Mouse (Mus musculus) stomach, embryonic 15.5 days (tissue): ENCODE measurements around the gene Cldn13. TPM values are rescaled to one million over a fixed set of nuclear protein-coding genes. Genes with fewer than 3 reads are reported as not detected.

Experiments used
- ATAC-seq: fragments of 200-750 bp; cut with Nextera tagmentation; 2 replicates; pipeline ENCODE4 v1.8.0; 2017; ENCODE audit warnings: low read depth, moderate number of reproducible peaks, moderate TSS enrichment; ENCODE audit not compliant: insufficient read depth, low FRiP score
- H3K27ac ChIP-seq: fragments of 300-500 bp; sonication (generic); 2 replicates; pipeline ENCODE4 v1.5.1; 2015; ENCODE audit warnings: mild to moderate bottlenecking, inconsistent platforms
- H3K27me3 ChIP-seq: fragments of 300-500 bp; sonication (generic); replicated peaks from 2 replicates; pipeline ENCODE4 v1.6.1; 2015; ENCODE audit warnings: inconsistent platforms
- H3K36me3 ChIP-seq: fragments of 300-500 bp; sonication (generic); 2 replicates; pipeline ENCODE4 v1.6.1; 2015; ENCODE audit warnings: inconsistent platforms
- H3K4me1 ChIP-seq: fragments of 300-500 bp; sonication (generic); 2 replicates; pipeline ENCODE4 v1.6.1; 2015; ENCODE audit warnings: inconsistent platforms
- H3K4me2 ChIP-seq: fragments of 300-500 bp; sonication (generic); 2 replicates; pipeline ENCODE4 v1.6.1; 2015; ENCODE audit warnings: mild to moderate bottlenecking, inconsistent platforms
- H3K4me3 ChIP-seq: fragments of 300-500 bp; sonication (generic); replicated peaks from 2 replicates; pipeline ENCODE4 v1.5.1; 2015; ENCODE audit warnings: inconsistent platforms
- H3K9ac ChIP-seq: fragments of 300-500 bp; sonication (generic); 2 replicates; pipeline ENCODE4 v1.6.1; 2015; ENCODE audit warnings: inconsistent platforms
- H3K9me3 ChIP-seq: fragments of 300-500 bp; sonication (generic); 2 replicates; pipeline ENCODE4 v1.6.1; 2016; ENCODE audit warnings: inconsistent platforms
- WGBS: fragments of 180-500 bp; shearing (Covaris S2); methylation state at CpG from one replicate; pipeline ENCODE4 v1.1.7; 2015; 5-methylcytosine and 5-hydroxymethylcytosine counted together
- polyA plus RNA-seq: library from polyadenylated mRNA; unstranded; fragments of >200 nt; fragmentation: Nextera tagmentation; extraction: Ambion mirVana; gene quantifications from 2 replicates; pipeline ENCODE4 v1.2.1, GENCODE M21; 2015

The Cldn13 gene
- polyA plus RNA-seq, 1 experiment from 2014 or later, result 22.3 TPM

DNA sequence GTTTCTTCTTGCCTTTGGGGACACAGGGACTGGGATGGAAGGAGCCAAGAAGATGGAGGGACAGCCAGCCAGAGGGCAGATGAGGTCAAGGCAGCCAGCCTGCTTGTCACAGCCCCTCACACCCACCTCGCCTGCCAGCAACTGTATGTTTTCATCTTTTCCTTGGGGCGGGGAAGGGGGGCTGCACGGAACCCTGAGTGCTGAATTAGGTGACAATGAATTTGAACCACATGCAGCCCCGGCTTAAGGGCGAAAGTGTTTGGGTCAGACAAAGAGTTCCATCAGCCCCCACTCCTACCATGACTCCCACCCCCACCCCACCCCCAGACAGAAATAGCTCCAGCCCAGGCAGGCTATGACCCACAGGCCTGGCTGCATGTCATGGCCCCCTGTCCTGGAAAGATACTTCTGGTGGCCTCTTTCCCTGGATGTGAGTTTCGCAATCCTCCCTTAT lies 24.7 kb downstream of the Cldn13 start:
- Histone ChIP-seq H3K27ac (no peak overlapping the region), H3K4me2 (no peak overlapping the region)
- 80% methylated on average over 6 of the region's 6 CpGs for WGBS

DNA sequence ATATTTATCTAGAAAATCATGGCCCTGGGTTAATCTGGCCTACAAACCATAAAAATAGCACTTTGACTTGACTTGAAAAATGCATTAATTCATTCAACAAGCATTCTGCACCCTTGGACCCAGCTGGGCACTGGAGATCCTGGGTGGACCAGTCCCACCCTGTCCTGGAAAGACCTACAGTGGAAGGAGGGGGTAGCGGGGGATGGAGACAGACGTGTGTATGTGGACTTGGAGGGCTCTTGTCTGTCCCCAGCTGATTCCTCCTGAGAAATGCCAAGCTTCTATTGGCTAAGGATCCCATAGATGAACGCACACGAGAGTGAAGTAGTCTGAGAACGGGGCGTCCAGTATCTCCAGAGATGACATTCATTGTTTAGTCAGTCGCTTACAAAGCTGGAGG lies 26.8 kb downstream of the Cldn13 start:
- H3K4me1 ChIP-seq, result no peaks in the 10 kb centered on the region
- H3K4me3 ChIP-seq, result no peak overlapping the region
- 76% methylated on average over 7 of the region's 7 CpGs for WGBS
- no peak for ATAC-seq
- no peak overlapping the region for H3K27ac ChIP-seq
- H3K9ac ChIP-seq, result no peak overlapping the region
- H3K9me3 ChIP-seq, result no peaks in the 10 kb centered on the region
- no peaks in the 10 kb centered on the region for H3K27me3 ChIP-seq
- H3K4me2 ChIP-seq, result no peak overlapping the region
- no peaks in the 10 kb centered on the region for H3K36me3 ChIP-seq

More for the DNA sequence above, 24.7 kb downstream of the Cldn13 start:
- no peak for ATAC-seq
- Histone ChIP-seq H3K4me1 (no peaks in the 10 kb centered on the region; the same call in 1 of the 2 replicates), H3K36me3 (no peaks in the 10 kb centered on the region), H3K9ac (no peak overlapping the region), H3K9me3 (no peaks in the 10 kb centered on the region), H3K4me3 (no peak overlapping the region), H3K27me3 (no peaks in the 10 kb centered on the region)

- Histone ChIP-seq H3K9me3 (no peaks in the 10 kb centered on the region), H3K36me3 (no peaks in the 10 kb centered on the region), H3K9ac (no peak overlapping the region), H3K27me3 (no peaks in the 10 kb centered on the region), H3K4me2 (no peak overlapping the region), H3K27ac (peak overlapping the region; percentile 23; the same call in 1 of the 2 replicates), H3K4me3 (no peak overlapping the region), H3K4me1 (no peaks in the 10 kb centered on the region)
- WGBS, result 51% methylated on average over 18 of the region's 18 CpGs
- ATAC-seq, result no peak; the same call in 1 of the 2 replicates
These were observed 27.6 kb downstream of the Cldn13 start for GRCm38 (mm10) chr5:134887447-134888335.

DNA sequence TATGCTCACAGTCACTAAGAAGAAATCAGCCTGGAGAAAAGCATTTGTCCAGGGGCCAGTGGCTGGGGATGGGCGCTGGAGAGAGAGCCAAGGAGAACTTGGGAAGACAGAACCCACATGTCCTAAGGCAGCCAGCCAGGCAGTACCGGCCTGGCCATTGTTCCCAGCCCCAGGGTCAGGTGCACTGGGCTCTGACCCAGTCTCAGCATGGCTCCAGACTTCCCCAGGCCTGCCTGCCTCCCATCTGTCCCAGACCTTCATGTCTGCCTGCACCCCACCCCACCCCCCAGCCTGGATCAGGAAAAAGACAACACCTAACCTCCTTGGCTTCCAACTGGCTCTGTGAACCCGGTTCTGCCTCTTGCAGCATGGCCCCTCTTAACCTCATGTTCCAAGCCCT lies 32.2 kb downstream of the Cldn13 start:
- Histone ChIP-seq H3K9me3 (no peaks in the 10 kb centered on the region), H3K9ac (no peak overlapping the region), H3K27ac (peak overlapping the region; percentile 26; the same call in 1 of the 2 replicates), H3K4me2 (no peak overlapping the region), H3K4me1 (no peaks in the 10 kb centered on the region), H3K36me3 (no peaks in the 10 kb centered on the region), H3K4me3 (no peak overlapping the region), H3K27me3 (no peaks in the 10 kb centered on the region)
- ATAC-seq, result peak; percentile 47; the same call in 1 of the 2 replicates
- WGBS, result 59% methylated on average over 3 of the region's 3 CpGs

DNA sequence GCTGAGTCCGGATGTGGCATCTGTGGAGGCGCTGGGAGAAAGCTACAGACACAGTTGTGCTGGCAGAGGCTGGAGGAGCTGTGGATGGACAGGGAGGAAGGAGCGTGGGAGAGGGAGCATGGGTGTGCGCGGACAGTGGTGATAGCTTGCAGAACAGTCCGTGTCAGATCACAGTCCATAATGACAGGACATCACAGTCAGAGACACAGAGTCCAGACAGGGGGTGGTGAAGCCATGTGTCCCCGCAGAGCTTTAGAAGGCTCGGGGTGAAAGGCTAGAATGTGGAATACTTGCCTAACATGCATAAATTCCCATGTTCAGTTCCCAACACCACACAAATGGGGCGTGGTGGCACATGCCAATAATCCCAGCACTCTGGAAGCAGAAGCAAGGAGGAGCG lies 38.5 kb downstream of the Cldn13 start:
- H3K36me3 ChIP-seq, result no peaks in the 10 kb centered on the region
- H3K4me3 ChIP-seq, result no peak overlapping the region
- H3K27me3 ChIP-seq, result no peaks in the 10 kb centered on the region
- H3K4me1 ChIP-seq, result peaks cover 8% of the 10 kb centered on the region; the same call in 1 of the 2 replicates
- H3K9me3 ChIP-seq, result no peaks in the 10 kb centered on the region
- WGBS, result 66% methylated on average over 10 of the region's 10 CpGs
- H3K4me2 ChIP-seq, result no peak overlapping the region
- no peak overlapping the region for H3K9ac ChIP-seq
- no peak for ATAC-seq
- H3K27ac ChIP-seq, result no peak overlapping the region

DNA sequence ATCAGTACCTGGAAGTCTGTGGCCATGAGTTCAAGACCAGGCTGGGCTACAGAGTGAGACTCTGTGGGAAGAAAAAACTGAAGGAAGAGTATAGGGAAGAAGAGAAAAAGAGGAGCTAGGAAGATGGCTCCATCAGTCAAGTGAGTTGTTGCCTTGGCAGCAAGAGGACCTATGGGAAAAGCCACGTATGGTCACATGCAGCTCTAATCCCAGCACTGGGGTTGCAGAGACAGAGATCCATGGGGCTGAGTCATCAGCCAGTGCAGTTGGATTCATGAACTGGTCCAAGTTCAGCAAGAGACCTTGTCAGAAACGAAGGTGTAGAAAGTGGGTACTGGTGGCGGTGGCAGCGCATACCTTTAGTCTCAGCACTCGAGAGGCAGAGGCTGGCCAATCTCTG lies 40.1 kb downstream of the Cldn13 start:
- Histone ChIP-seq H3K4me1 (peaks cover 8% of the 10 kb centered on the region; the same call in 1 of the 2 replicates), H3K4me3 (no peak overlapping the region), H3K36me3 (no peaks in the 10 kb centered on the region), H3K4me2 (no peak overlapping the region), H3K27me3 (no peaks in the 10 kb centered on the region), H3K9me3 (no peaks in the 10 kb centered on the region), H3K9ac (no peak overlapping the region), H3K27ac (no peak overlapping the region)
- 89% methylated on average over 5 of the region's 5 CpGs for WGBS
- no peak for ATAC-seq

DNA sequence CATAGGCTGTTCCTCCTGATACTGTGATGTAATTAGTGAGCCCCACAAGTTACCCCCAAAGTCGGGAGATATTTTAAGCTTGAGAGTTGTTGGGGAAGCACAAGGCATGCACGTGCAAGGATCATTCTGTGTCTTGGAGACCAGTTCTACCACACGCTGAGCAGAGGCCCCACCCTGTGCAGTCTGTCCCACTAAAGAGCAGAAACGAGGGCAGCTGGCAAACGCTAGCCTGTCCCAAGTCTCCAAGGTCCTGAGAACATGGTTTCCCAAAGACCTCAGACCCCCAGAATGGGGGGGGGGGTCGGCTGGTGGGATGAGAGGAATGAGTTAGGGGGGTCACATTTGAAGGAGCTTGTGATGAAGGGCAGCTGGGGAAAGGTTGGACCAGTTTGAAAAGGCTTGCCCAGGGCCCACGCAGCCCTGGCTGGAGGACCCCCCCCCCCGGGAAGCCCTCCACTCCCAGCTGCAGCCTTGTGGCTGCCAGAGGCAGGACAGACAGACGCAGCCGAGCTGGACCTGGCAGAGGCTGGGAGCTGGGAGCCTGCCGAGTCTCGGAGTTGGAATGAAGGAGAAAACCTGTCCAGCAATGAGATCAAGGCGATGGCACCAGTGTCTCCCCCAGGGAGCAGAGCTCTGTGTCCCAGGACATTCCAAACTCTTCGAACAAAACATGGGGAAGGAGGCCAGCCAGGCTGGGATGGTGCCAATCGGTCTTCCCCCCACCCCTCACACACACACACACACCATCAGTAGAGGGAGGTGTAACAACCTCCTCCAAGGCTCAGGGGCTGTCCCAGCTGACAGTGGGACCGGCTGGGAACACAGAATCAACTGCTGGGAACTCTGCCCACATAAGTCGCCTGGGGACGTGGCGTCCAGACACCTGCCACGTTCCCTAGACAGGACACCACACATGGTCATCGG lies 41.1 kb downstream of the Cldn13 start:
- H3K9ac ChIP-seq, result no peak overlapping the region
- H3K4me2 ChIP-seq, result no peak overlapping the region
- H3K4me1 ChIP-seq, result peaks cover 8% of the 10 kb centered on the region; the same call in 1 of the 2 replicates
- WGBS, result 55% methylated on average over 21 of the region's 21 CpGs
- ATAC-seq, result peak; percentile 40; the same call in 1 of the 2 replicates
- no peaks in the 10 kb centered on the region for H3K27me3 ChIP-seq
- H3K9me3 ChIP-seq, result no peaks in the 10 kb centered on the region
- H3K4me3 ChIP-seq, result no peak overlapping the region
- H3K36me3 ChIP-seq, result no peaks in the 10 kb centered on the region
- H3K27ac ChIP-seq, result peak overlapping the region; percentile 21; the same call in 1 of the 2 replicates

DNA sequence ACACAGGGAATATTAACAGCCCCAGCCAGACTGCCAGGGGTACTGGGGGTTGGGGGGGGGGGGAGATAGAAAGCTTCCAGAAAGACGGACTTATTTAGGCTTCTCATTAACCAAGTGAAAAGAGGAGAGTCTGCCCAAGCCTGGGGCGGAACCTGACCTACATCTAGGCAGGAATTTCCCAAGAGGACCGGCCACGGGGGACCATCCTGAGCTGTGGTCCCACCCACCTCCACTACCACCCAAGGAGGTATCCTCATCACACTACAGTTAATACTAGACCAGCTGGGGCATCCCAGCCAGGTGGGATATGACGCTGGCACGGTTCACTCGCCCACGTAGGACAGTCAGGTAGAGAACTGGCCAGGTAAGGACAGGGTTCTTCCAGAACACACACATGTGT lies 42.3 kb downstream of the Cldn13 start:
- whole genome bisulfite sequencing, result 83% methylated on average over 8 of the region's 8 CpGs
- Histone ChIP-seq H3K36me3 (no peaks in the 10 kb centered on the region), H3K27ac (no peak overlapping the region), H3K27me3 (no peaks in the 10 kb centered on the region), H3K9ac (no peak overlapping the region), H3K4me1 (peaks cover 10% of the 10 kb centered on the region; the same call in 1 of the 2 replicates), H3K9me3 (no peaks in the 10 kb centered on the region), H3K4me2 (no peak overlapping the region), H3K4me3 (no peak overlapping the region)
- ATAC-seq, result no peak

DNA sequence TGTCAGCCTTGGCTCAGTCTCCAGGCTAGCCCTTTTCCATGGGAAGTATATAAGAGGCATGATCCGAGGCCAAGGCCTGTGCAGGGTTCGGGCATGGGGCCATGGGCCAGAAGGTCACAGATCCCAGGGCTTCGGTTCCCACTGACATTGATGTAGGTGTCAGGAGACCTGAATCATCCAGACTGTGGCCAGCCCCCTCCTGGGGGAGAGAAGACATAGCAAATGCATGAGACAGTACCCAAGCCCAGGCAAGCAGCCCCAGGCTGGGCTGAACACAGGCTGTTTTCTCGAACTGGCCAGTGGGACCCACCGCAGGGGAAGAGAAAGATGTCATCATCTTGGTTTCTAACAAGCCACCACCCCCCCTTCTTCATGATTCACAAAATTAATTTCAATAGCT lies 42.7 kb downstream of the Cldn13 start:
- no peak for ATAC-seq

DNA sequence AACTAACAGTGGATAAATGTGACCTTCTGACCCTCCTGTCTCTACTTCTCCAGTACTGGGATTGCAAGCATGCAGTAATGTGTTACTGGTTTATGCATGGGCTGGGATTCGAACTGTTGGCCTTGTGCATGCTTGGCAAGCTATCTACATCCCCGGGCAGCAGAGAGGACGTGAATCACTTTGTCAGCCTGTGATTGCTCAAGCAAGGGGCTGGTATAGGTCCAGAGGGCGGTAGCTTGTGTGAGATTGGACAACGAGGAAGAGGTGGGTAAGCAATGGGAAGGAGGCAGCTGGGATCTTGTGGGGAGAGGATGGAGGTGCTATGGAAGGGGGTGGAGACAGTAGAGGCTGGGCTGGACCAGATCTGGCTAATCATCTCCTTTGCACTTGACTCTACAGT lies 46.8 kb downstream of the Cldn13 start:
- no peaks in the 10 kb centered on the region for H3K9me3 ChIP-seq
- H3K9ac ChIP-seq, result no peak overlapping the region
- no peaks in the 10 kb centered on the region for H3K36me3 ChIP-seq
- no peaks in the 10 kb centered on the region for H3K27me3 ChIP-seq
- H3K4me2 ChIP-seq, result no peak overlapping the region
- no peak overlapping the region for H3K4me3 ChIP-seq
- no peak for ATAC-seq
- no peak overlapping the region for H3K27ac ChIP-seq
- H3K4me1 ChIP-seq, result peaks cover 13% of the 10 kb centered on the region
- 67% methylated on average over 5 of the region's 5 CpGs for WGBS

More for the DNA sequence above, 42.7 kb downstream of the Cldn13 start:
- no peak overlapping the region for H3K4me3 ChIP-seq
- no peak overlapping the region for H3K9ac ChIP-seq
- H3K27ac ChIP-seq, result no peak overlapping the region
- H3K27me3 ChIP-seq, result no peaks in the 10 kb centered on the region
- H3K4me1 ChIP-seq, result peaks cover 14% of the 10 kb centered on the region
- H3K9me3 ChIP-seq, result no peaks in the 10 kb centered on the region
- no peaks in the 10 kb centered on the region for H3K36me3 ChIP-seq
- WGBS, result 67% methylated on average over 5 of the region's 5 CpGs
- H3K4me2 ChIP-seq, result no peak overlapping the region

DNA sequence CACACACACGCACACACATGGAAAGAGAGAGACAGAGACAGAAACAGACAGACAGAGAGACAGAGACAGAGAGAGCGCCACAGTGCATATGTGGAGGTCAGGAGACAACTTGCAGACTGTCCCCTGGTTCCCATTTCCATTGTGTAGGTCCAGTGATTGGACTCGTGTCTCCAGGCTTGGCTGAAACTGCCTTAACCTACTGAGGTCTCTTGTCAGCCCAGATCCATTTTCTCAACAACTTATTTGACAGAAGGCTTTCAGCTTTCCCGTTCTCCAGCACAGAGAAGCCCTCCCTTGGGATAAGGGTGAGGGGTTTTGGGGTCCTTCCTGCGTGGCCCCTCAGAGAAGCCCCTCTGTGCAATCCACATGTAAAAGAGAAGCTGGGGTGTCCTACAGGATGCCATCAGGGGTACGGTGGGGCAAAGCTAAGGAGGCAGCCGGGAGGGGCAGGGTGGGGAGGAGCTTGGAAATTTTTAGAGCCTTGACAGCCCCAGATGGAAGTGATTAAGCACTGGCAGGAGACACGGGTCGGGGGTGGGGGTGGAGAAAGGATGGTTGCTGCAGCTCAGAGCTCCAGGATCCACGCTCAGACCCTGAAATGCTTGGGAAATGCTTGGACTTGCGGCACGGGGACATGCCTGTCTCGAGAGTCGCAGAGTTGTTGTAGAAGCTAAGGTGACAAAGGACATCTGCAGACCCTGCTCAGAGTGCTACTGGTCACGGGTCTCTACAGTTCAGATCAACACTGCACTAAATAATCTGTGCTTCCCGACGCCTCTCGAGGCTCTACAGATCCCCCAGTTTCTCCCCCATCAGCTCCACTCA lies 47.8 kb downstream of the Cldn13 start:
- Histone ChIP-seq H3K4me1 (peaks cover 13% of the 10 kb centered on the region), H3K9ac (no peak overlapping the region), H3K27ac (peak overlapping the region; percentile 77), H3K4me2 (peak overlapping the region; percentile 30; the same call in 1 of the 2 replicates), H3K9me3 (no peaks in the 10 kb centered on the region), H3K4me3 (no peak overlapping the region), H3K27me3 (no peaks in the 10 kb centered on the region), H3K36me3 (no peaks in the 10 kb centered on the region)
- WGBS, result 30% methylated on average over 18 of the region's 18 CpGs
- peak; percentile 32; the same call in 1 of the 2 replicates for ATAC-seq
